Mouse (Mus musculus) left cerebral cortex, postnatal 25 days (tissue): ENCODE measurements around the gene Rasip1. TPM values are rescaled to one million over a fixed set of nuclear protein-coding genes. Genes with fewer than 3 reads are reported as not detected.
"Not testable (repeated sequence)": the region's sequence is repeated elsewhere in the genome, so short reads cannot be mapped to it uniquely, and the experiment has no call there.

Source experiments
- DNase-seq, 2 experiments: peaks; one replicate each; pipeline ENCODE4 v3.0.0; 2022; ENCODE audit warnings: low spot score in 2 of 2, mixed read lengths in 1 of 2
- intact Hi-C: fragments of 180-260 bp; cut with DNase I; formaldehyde crosslinking; loops from one replicate; pipeline ENCODE4 v1.15.1; 2025
- total RNA-seq, 2 experiments: library from RNA; stranded (reverse); gene quantifications; 2 replicates each; pipeline ENCODE4 v1.2.3; 2021

The Rasip1 gene
- total RNA-seq, 2 experiments from 2014 or later = 8.1 to 8.2 TPM

GRCm38 (mm10) chr7:45642083-45642482, 14.8 kb downstream of the Rasip1 start:
- intact Hi-C loops = no loop called here

GRCm38 (mm10) chr7:45642503-45643255, 15.4 kb downstream of the Rasip1 start:
- DNase-seq = no peak
- intact Hi-C loops = no loop called here

More at GRCm38 (mm10) chr7:45642083-45642482, 14.8 kb downstream of the Rasip1 start:
- DNase-seq = no peak

- peak; percentile 90 to 97 for DNase-seq
- intact Hi-C loops = no loop called here
Measured at GRCm38 (mm10) chr7:45643441-45644178, 16.3 kb downstream of the Rasip1 start.

- DNase-seq = peak; percentile 68 to 87
- intact Hi-C loops = no loop called here
Measured at GRCm38 (mm10) chr7:45644183-45644582, 16.9 kb downstream of the Rasip1 start.

- no peak for DNase-seq
- intact Hi-C loops = no loop called here
Measured at GRCm38 (mm10) chr7:45644872-45645590, 17.7 kb downstream of the Rasip1 start.

GRCm38 (mm10) chr7:45645591-45645971, 18.3 kb downstream of the Rasip1 start:
- intact Hi-C loops = no loop called here
- DNase-seq = no peak

- DNase-seq = no peak
- intact Hi-C loops = no loop called here
Measured at GRCm38 (mm10) chr7:45646671-45647070, 19.4 kb downstream of the Rasip1 start.

- intact Hi-C loops = no loop called here
- no peak for DNase-seq
Measured at GRCm38 (mm10) chr7:45649351-45649750, 22.1 kb downstream of the Rasip1 start.

GRCm38 (mm10) chr7:45650484-45650883, 23.2 kb downstream of the Rasip1 start:
- DNase-seq, intact Hi-C loops: not testable (repeated sequence)

- no peak for DNase-seq
- intact Hi-C loops = no loop called here
Measured at GRCm38 (mm10) chr7:45654424-45655047, 27.2 kb downstream of the Rasip1 start.

GRCm38 (mm10) chr7:45660746-45661478, 33.6 kb downstream of the Rasip1 start:
- intact Hi-C loops = no loop called here
- no peak for DNase-seq

GRCm38 (mm10) chr7:45661702-45662101, 34.4 kb downstream of the Rasip1 start:
- intact Hi-C loops = not testable (repeated sequence)

GRCm38 (mm10) chr7:45665303-45666138, 38.2 kb downstream of the Rasip1 start:
- no peak for DNase-seq
- intact Hi-C loops = no loop called here

More at GRCm38 (mm10) chr7:45661702-45662101, 34.4 kb downstream of the Rasip1 start:
- not testable (repeated sequence) for DNase-seq

GRCm38 (mm10) chr7:45666161-45666560, 38.9 kb downstream of the Rasip1 start, which contains the start of gene Fut2:
Fut2 (minus strand) TSS chr7:45666394.
- intact Hi-C loops = no loop called here
- DNase-seq = no peak

GRCm38 (mm10) chr7:45667761-45668160, 40.5 kb downstream of the Rasip1 start:
- intact Hi-C loops = no loop called here
- DNase-seq = peak in 1 of 2 experiments; percentile 33

- intact Hi-C loops = no loop called here
Measured at GRCm38 (mm10) chr7:45668921-45669320, 41.6 kb downstream of the Rasip1 start.

GRCm38 (mm10) chr7:45677627-45678295, 50.5 kb downstream of the Rasip1 start:
- DNase-seq = no peak
- intact Hi-C loops = no loop called here

More at GRCm38 (mm10) chr7:45668921-45669320, 41.6 kb downstream of the Rasip1 start:
- no peak for DNase-seq

GRCm38 (mm10) chr7:45678513-45678912, 51.2 kb downstream of the Rasip1 start:
- DNase-seq = no peak
- intact Hi-C loops = no loop called here
